Mouse (Mus musculus): ENCODE data around the gene Rab24. TPM values are rescaled to one million over a fixed set of nuclear protein-coding genes. Genes with fewer than 3 reads are reported as not detected.
A peak's percentile ranks its signal among the peaks of the same experiment; 100 is the strongest.

Rab24 gene
- polyA plus RNA-seq, 1 experiment from 2014 or later, result 39.6 TPM

- peak overlapping the region; percentile 94 for H3K4me2 ChIP-seq (ENCODE audit: low read depth, low read length)
- H3K4me3 ChIP-seq (ENCODE audit: low read depth, low read length), result peak overlapping the region; percentile 77
- peaks cover 30% of the 10 kb centered on the region for H3K4me1 ChIP-seq (ENCODE audit: insufficient read depth)
- DNase-seq (no peak), ATAC-seq (no peak)
- peak overlapping the region; percentile 87 for H3K9ac ChIP-seq (replicated peaks)
- peaks cover 13% of the 10 kb centered on the region for H3K36me3 ChIP-seq (replicated peaks; ENCODE audit: insufficient read depth, low read length)
- WGBS (ENCODE audit: insufficient replicate concordance), result 57% methylated on average over 14 of the region's 14 CpGs
- peak overlapping the region; percentile 87 for H3K27ac ChIP-seq (ENCODE audit: low read depth)
- TF ChIP-seq CTCF (IDR thresholded peaks at IDR 0.05; ENCODE audit: low read depth) (peak; percentile 76), EP300 (IDR thresholded peaks at IDR 0.05; ENCODE audit: low read depth) (no peak)
- no peaks in the 10 kb centered on the region for H3K9me3 ChIP-seq (ENCODE audit: low read length)
- no peaks in the 10 kb centered on the region for H3K27me3 ChIP-seq (ENCODE audit: insufficient read depth, low read length)
Observed at GRCm38 (mm10) chr13:55330567-55331400, 9.0 kb upstream of the Rab24 start.

- WGBS (ENCODE audit: insufficient replicate concordance), result 4% methylated on average over 73 of the region's 82 CpGs
- peak; percentile 88 for ATAC-seq
- no peaks in the 10 kb centered on the region for H3K9me3 ChIP-seq (ENCODE audit: low read length)
- H3K9ac ChIP-seq (replicated peaks), result peak within 1 kb of the TSS; percentile 87
- DNase-seq, result peak; percentile 94
- peak within 1 kb of the TSS; percentile 94 for H3K4me2 ChIP-seq (ENCODE audit: low read depth, low read length)
- peaks cover 20% of the 10 kb centered on the region for H3K36me3 ChIP-seq (replicated peaks; ENCODE audit: insufficient read depth, low read length)
- H3K4me1 ChIP-seq (ENCODE audit: insufficient read depth), result peaks cover 30% of the 10 kb centered on the region
- peak within 1 kb of the TSS; percentile 87 for H3K27ac ChIP-seq (ENCODE audit: low read depth)
- H3K4me3 ChIP-seq (ENCODE audit: low read depth, low read length), result peak within 1 kb of the TSS; percentile 77
- TF ChIP-seq EP300 (IDR thresholded peaks at IDR 0.05; ENCODE audit: low read depth) (no peak), CTCF (IDR thresholded peaks at IDR 0.05; ENCODE audit: low read depth) (no peak)
- H3K27me3 ChIP-seq (ENCODE audit: insufficient read depth, low read length), result no peaks in the 10 kb centered on the region
Observed at GRCm38 (mm10) chr13:55329683-55330566, 8.2 kb upstream of the Rab24 start, which contains the start of gene Mxd3. Gene Mxd3, minus strand, starts transcription at chr13:55329823.

GRCm38 (mm10) chr13:55329109-55329682 is 7.5 kb upstream of the Rab24 start:
- Histone ChIP-seq H3K9ac (replicated peaks) (peak overlapping the region; percentile 87), H3K4me2 (ENCODE audit: low read depth, low read length) (peak overlapping the region; percentile 94), H3K36me3 (replicated peaks; ENCODE audit: insufficient read depth, low read length) (peaks cover 25% of the 10 kb centered on the region), H3K27me3 (ENCODE audit: insufficient read depth, low read length) (no peaks in the 10 kb centered on the region), H3K4me1 (ENCODE audit: insufficient read depth) (peaks cover 31% of the 10 kb centered on the region), H3K9me3 (ENCODE audit: low read length) (no peaks in the 10 kb centered on the region), H3K27ac (ENCODE audit: low read depth) (peak overlapping the region; percentile 87), H3K4me3 (ENCODE audit: low read depth, low read length) (peak overlapping the region; percentile 77)
- ATAC-seq, result peak; percentile 24
- TF ChIP-seq EP300 (IDR thresholded peaks at IDR 0.05; ENCODE audit: low read depth), result no peak
- no peak for TF ChIP-seq CTCF (IDR thresholded peaks at IDR 0.05; ENCODE audit: low read depth)
- under 1% methylated on average over 24 of the region's 29 CpGs for WGBS (ENCODE audit: insufficient replicate concordance)
- DNase-seq, result no peak

- TF ChIP-seq CTCF (IDR thresholded peaks at IDR 0.05; ENCODE audit: low read depth), result no peak
- no peak for TF ChIP-seq EP300 (IDR thresholded peaks at IDR 0.05; ENCODE audit: low read depth)
- peak; percentile 18 for DNase-seq
- H3K27ac ChIP-seq (ENCODE audit: low read depth), result no peak overlapping the region
- WGBS (ENCODE audit: insufficient replicate concordance), result 80% methylated on average over 4 of the region's 4 CpGs
- peak overlapping the region; percentile 94 for H3K4me2 ChIP-seq (ENCODE audit: low read depth, low read length)
- no peaks in the 10 kb centered on the region for H3K27me3 ChIP-seq (ENCODE audit: insufficient read depth, low read length)
- no peak for ATAC-seq
- H3K4me1 ChIP-seq (ENCODE audit: insufficient read depth), result peaks cover 34% of the 10 kb centered on the region
- H3K4me3 ChIP-seq (ENCODE audit: low read depth, low read length), result peak overlapping the region; percentile 77
- peaks cover 30% of the 10 kb centered on the region for H3K36me3 ChIP-seq (replicated peaks; ENCODE audit: insufficient read depth, low read length)
- peak overlapping the region; percentile 87 for H3K9ac ChIP-seq (replicated peaks)
- H3K9me3 ChIP-seq (ENCODE audit: low read length), result no peaks in the 10 kb centered on the region
Observed at GRCm38 (mm10) chr13:55328641-55329040, 6.9 kb upstream of the Rab24 start.

GRCm38 (mm10) chr13:55328171-55328570 is 6.4 kb upstream of the Rab24 start:
- Histone ChIP-seq H3K4me3 (ENCODE audit: low read depth, low read length) (peak overlapping the region; percentile 77), H3K9ac (replicated peaks) (peak overlapping the region; percentile 87), H3K9me3 (ENCODE audit: low read length) (no peaks in the 10 kb centered on the region), H3K36me3 (replicated peaks; ENCODE audit: insufficient read depth, low read length) (peaks cover 35% of the 10 kb centered on the region), H3K27ac (ENCODE audit: low read depth) (no peak overlapping the region), H3K27me3 (ENCODE audit: insufficient read depth, low read length) (no peaks in the 10 kb centered on the region), H3K4me1 (ENCODE audit: insufficient read depth) (peaks cover 38% of the 10 kb centered on the region), H3K4me2 (ENCODE audit: low read depth, low read length) (peak overlapping the region; percentile 94)
- DNase-seq (peak; percentile 21), ATAC-seq (no peak)
- TF ChIP-seq CTCF (IDR thresholded peaks at IDR 0.05; ENCODE audit: low read depth) (no peak), EP300 (IDR thresholded peaks at IDR 0.05; ENCODE audit: low read depth) (no peak)
- 74% methylated on average over 6 of the region's 6 CpGs for WGBS (ENCODE audit: insufficient replicate concordance)

Measured in liver, postnatal 0 days (tissue).